Mouse (Mus musculus) heart, embryonic 11.5 days (tissue): ENCODE measurements around the gene Ngef. TPM values are rescaled to one million over a fixed set of nuclear protein-coding genes. Genes with fewer than 3 reads are reported as not detected.

Experiments used
- ATAC-seq: fragments of 200-750 bp; cut with Nextera tagmentation; replicated peaks from 2 replicates; pipeline ENCODE4 v1.8.0; 2017; ENCODE audit warnings: moderate library complexity; ENCODE audit not compliant: insufficient number of reproducible peaks, low FRiP score, low TSS enrichment
- H3K27ac ChIP-seq: fragments of 300-500 bp; sonication (generic); 2 replicates; pipeline ENCODE4 v1.5.1; 2014; ENCODE audit warnings: mild to moderate bottlenecking, low read depth, low read length
- H3K27me3 ChIP-seq: fragments of 300-500 bp; sonication (generic); 2 replicates; pipeline ENCODE4 v1.6.1; 2014; ENCODE audit warnings: mild to moderate bottlenecking, low read length, mixed read lengths; ENCODE audit not compliant: control insufficient read depth, insufficient read depth
- H3K36me3 ChIP-seq: fragments of 300-500 bp; sonication (generic); 2 replicates; pipeline ENCODE4 v1.6.1; 2014; ENCODE audit warnings: mild to moderate bottlenecking, low read length, moderate library complexity, mixed read lengths; ENCODE audit not compliant: control insufficient read depth, insufficient read depth
- H3K4me1 ChIP-seq: fragments of 300-500 bp; sonication (generic); 2 replicates; pipeline ENCODE4 v1.6.1; 2014; ENCODE audit warnings: low read length; ENCODE audit not compliant: control insufficient read depth, insufficient read depth
- H3K4me2 ChIP-seq: fragments of 300-500 bp; sonication (generic); 2 replicates; pipeline ENCODE4 v1.6.1; 2014; ENCODE audit warnings: mild to moderate bottlenecking, moderate library complexity
- H3K4me3 ChIP-seq: fragments of 300-500 bp; sonication (generic); 2 replicates; pipeline ENCODE4 v1.5.1; 2014; ENCODE audit warnings: low read depth, low read length
- H3K9ac ChIP-seq: fragments of 300-500 bp; sonication (generic); 2 replicates; pipeline ENCODE4 v1.6.1; 2014; ENCODE audit warnings: mild to moderate bottlenecking, low read depth, low read length, moderate library complexity
- H3K9me3 ChIP-seq: fragments of 300-500 bp; sonication (generic); replicated peaks from 2 replicates; pipeline ENCODE4 v1.6.1; 2016; ENCODE audit warnings: low read length; ENCODE audit not compliant: control insufficient read depth
- WGBS: fragments of 180-500 bp; shearing (Covaris S2); extraction: QIAGEN DNeasy Blood & Tissue Kit; methylation state at CpG from one replicate; pipeline ENCODE4 v1.1.7; 2014; ENCODE audit not compliant: insufficient replicate concordance; 5-methylcytosine and 5-hydroxymethylcytosine counted together
- polyA plus RNA-seq: library from polyadenylated mRNA; unstranded; fragments of >200 nt; fragmentation: Nextera tagmentation; extraction: Ambion mirVana; gene quantifications from 2 replicates; pipeline ENCODE4 v1.2.1, GENCODE M21; 2014

The Ngef gene
- polyA plus RNA-seq, 1 experiment from 2014 or later = 0.84 TPM

DNA sequence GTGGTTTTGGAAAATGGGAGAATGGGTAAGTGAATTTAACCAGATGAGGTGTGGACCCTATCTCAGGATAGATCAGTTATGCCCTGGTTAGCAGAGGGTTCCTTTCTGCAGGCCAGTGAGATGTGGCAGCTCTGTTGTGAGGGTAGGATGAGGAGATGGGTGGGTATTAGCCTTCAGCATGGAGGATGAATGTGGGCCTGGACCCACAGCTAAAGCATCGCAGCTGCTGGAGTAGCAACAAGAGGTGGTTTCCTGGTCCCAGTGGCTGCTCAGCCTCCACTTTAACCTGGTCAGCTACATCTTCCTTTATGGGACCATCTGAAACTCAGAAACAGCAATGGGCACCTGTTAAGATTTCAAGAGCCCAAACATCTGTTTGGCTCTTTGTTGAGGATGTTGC, 117.2 kb downstream of the Ngef start:
- Histone ChIP-seq H3K27ac (no peak overlapping the region), H3K9ac (no peak overlapping the region), H3K36me3 (no peaks in the 10 kb centered on the region), H3K4me1 (no peaks in the 10 kb centered on the region), H3K4me2 (no peak overlapping the region), H3K27me3 (no peaks in the 10 kb centered on the region), H3K4me3 (no peak overlapping the region), H3K9me3 (peaks cover 4% of the 10 kb centered on the region; the same call in 1 of the 2 replicates)
- no peak for ATAC-seq
- 88% methylated on average over 1 of the region's 1 CpGs for WGBS

DNA sequence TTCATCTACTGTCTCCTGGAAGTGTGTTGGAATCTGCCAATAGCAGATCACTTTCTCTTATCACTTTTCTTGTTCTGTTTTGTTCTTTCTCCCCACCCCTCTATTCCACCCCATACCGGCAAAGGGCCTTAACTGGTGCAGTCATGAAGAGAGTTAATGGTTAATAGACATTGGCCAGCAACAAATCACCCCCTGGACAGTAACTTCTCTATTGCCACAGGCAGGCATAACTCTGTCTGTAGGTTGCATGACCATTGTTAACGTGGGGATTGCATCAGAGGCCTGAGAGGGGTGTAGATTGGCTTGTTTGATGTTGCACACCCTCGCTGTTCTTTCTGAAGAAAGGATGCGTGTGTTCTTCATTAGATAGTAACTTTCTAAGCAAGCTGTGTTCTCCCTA, 124.2 kb downstream of the Ngef start:
- peaks cover 12% of the 10 kb centered on the region; the same call in 1 of the 2 replicates for H3K36me3 ChIP-seq
- WGBS = 83% methylated on average over 4 of the region's 4 CpGs
- H3K9ac ChIP-seq = no peak overlapping the region
- no peak overlapping the region for H3K4me3 ChIP-seq
- no peaks in the 10 kb centered on the region for H3K27me3 ChIP-seq
- no peak overlapping the region for H3K4me2 ChIP-seq
- ATAC-seq = no peak
- no peaks in the 10 kb centered on the region for H3K9me3 ChIP-seq
- no peaks in the 10 kb centered on the region for H3K4me1 ChIP-seq
- no peak overlapping the region for H3K27ac ChIP-seq

DNA sequence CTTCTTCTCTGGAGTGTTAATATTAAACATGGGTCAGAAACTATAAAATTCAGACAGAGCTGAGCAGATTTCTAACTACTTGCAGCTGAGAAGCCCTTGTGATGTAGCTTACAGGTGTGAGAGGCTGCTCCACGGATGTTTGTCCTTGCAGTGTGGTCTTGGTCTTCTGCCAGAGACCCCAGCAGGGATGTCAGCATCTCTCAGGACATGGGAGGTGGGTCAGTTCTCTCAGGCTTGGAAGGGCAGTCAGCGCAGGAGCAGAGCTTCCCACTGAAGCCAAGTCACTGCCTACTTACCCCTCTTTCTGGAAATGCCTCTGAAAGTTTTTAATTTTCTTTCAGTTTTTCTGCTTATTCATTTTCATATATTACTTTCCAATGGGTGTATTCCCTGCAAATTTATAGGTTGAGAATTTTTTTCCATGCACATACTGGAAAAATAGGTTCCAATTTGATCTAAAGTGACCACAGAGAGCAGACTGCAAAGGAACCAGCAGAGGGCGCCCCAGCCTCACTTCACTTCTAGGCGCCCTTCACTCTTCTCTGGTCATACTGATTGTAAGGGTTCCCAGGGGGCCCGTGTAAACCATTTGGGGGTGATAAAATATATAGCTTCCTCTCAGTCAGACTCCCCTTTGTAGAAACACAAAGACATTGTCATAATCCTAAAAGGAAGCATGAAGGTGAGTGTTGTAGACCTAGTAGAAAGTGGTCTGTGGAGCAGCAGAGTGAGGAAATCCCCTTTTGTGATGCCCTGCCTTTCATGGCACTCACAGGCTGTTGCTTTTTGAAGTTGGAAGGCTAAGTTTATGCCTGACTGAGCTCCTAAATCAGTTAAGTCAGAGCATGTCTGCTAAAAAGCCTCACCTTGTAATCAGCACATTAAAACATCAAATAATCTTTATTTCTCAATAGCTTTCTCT, 126.2 kb downstream of the Ngef start:
- Histone ChIP-seq H3K9me3 (no peaks in the 10 kb centered on the region), H3K9ac (no peak overlapping the region), H3K4me1 (no peaks in the 10 kb centered on the region), H3K36me3 (peaks cover 12% of the 10 kb centered on the region; the same call in 1 of the 2 replicates), H3K27ac (no peak overlapping the region), H3K4me3 (no peak overlapping the region), H3K4me2 (no peak overlapping the region), H3K27me3 (no peaks in the 10 kb centered on the region)
- 41% methylated on average over 5 of the region's 5 CpGs for WGBS
- ATAC-seq = no peak

DNA sequence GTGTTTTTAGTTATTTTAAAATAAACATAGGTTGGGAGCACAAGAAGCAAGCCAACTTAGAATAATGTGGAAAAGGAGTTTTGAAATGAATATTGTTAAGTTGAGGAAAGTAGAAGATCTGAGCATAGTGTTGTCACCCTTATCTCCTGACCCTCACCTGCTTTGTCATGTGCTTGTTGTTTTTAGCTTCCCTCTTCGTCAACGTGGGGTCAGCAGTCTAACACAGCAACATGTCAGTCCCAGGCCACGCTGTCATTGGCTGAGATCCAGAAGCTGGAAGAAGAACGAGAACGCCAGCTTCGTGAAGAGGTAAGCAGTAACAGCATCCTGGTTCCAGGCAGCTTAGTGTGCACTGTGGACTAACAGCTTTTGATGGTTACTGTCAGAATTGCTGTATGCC, 137.1 kb downstream of the Ngef start:
- peaks cover 10% of the 10 kb centered on the region for H3K36me3 ChIP-seq

DNA sequence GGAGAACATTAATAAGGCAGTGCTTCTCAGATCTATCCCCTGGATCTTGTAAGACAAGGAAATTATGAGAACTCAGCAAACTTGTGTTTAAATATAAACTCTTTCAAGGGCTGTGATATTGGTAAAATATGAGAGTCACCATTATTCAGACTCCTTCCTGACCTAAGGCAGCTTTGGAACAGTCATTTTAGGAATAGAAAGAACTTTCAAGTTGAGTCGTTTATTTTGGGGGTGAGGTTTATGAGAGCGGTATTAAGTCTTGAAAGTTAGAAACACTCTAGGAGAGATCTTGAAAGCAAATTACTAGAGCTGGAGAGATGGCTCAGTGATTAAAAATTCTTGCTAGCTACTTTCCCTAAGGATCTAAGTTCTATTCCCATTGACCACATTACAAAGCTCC, 138.5 kb downstream of the Ngef start:
- 94% methylated on average over 2 of the region's 2 CpGs for WGBS
- no peaks in the 10 kb centered on the region for H3K9me3 ChIP-seq
- peaks cover 12% of the 10 kb centered on the region for H3K36me3 ChIP-seq
- no peak overlapping the region for H3K4me3 ChIP-seq
- no peak overlapping the region for H3K9ac ChIP-seq
- H3K4me2 ChIP-seq = no peak overlapping the region
- H3K27ac ChIP-seq = no peak overlapping the region
- no peaks in the 10 kb centered on the region for H3K4me1 ChIP-seq
- no peaks in the 10 kb centered on the region for H3K27me3 ChIP-seq
- no peak for ATAC-seq

More for the DNA sequence above, 137.1 kb downstream of the Ngef start:
- Histone ChIP-seq H3K9me3 (no peaks in the 10 kb centered on the region), H3K4me2 (no peak overlapping the region), H3K9ac (no peak overlapping the region), H3K4me1 (no peaks in the 10 kb centered on the region), H3K27me3 (no peaks in the 10 kb centered on the region), H3K4me3 (no peak overlapping the region), H3K27ac (no peak overlapping the region)
- 58% methylated on average over 6 of the region's 6 CpGs for WGBS
- ATAC-seq = no peak

Other genes starting within 250 kb of the Ngef start
- 26.9 and 32.0 TPM in 2 replicates for gene Gigyf2, start 246.9 kb downstream of the Ngef start, polyA plus RNA-seq
- gene Kcnj13, start 179.1 kb downstream of the Ngef start, polyA plus RNA-seq = 0.37 and 0.54 TPM in 2 replicates
- not detected in 2 replicates for gene Snorc, start 103.6 kb downstream of the Ngef start, polyA plus RNA-seq
- not detected in 2 replicates for gene Neu2, start 64.0 kb downstream of the Ngef start, polyA plus RNA-seq
- 4.3 and 5.9 TPM in 2 replicates for gene Inpp5d, start 46.4 kb upstream of the Ngef start, polyA plus RNA-seq
- 25.1 and 30.5 TPM in 2 replicates for gene Atg16l1, start 182.0 kb upstream of the Ngef start, polyA plus RNA-seq
- 1.2 and 1.5 TPM in 2 replicates for gene Sag, start 229.8 kb upstream of the Ngef start, polyA plus RNA-seq